Mouse (Mus musculus) E14TG2a.4 (cell line): ENCODE results near the gene B130006D01Rik.

Source experiments
- CTCF ChIP-seq: conservative IDR thresholded peaks from 2 replicates; pipeline ENCODE4 v1.5.1; 2014; ENCODE audit warnings: low read length
- NANOG ChIP-seq: IDR thresholded peaks from 2 replicates; pipeline ENCODE4 v1.6.1; 2014; ENCODE audit warnings: borderline replicate concordance, low read length, mixed read lengths
- POU5F1 ChIP-seq: IDR thresholded peaks from 2 replicates; pipeline ENCODE4 v1.6.1; 2014; ENCODE audit warnings: low read length, borderline replicate concordance

GRCm38 (mm10) chr11:95704970-95705330 is 18.4 kb upstream of the B130006D01Rik start:
- 0 out of 2 replicates have a peak, but pooled peaks have one; percentile 4 for TF ChIP-seq NANOG
- no peak for TF ChIP-seq CTCF
- no peak for TF ChIP-seq POU5F1
